ENCODE assay signal across 25 mouse cellular contexts in genomic region chr11:74664906-74665305, GRCm38 (mm10). TPM values are rescaled to one million over a fixed set of nuclear protein-coding genes. Genes with fewer than 3 reads are reported as not detected.
A peak's percentile ranks its signal among the peaks of the same experiment; 100 is the strongest.
DNase-seq lines count a peak whose midpoint lies in the region; ATAC-seq lines count a peak whose summit lies in the region.
"Had no signal": no experiment of that assay in that cellular context is flagged by ENCODE, and none has a peak within 500 bp of the region (broad histone marks: within the 10 kb centered on the region; RNA-seq: fewer than 3 reads in every experiment).

No protein-coding gene starts in this region.

- peaks cover 99% of the 10 kb centered on the region for H3K36me3 ChIP-seq in embryonic facial prominence, embryonic 14.5 days (ENCODE audit: control insufficient read depth, insufficient read depth, low read length)
- H3K36me3 ChIP-seq in embryonic facial prominence, embryonic 10.5 days (replicated peaks), result peaks cover 100% of the 10 kb centered on the region

- 93% methylated on average over 8 of the region's 8 CpGs for WGBS in embryonic facial prominence, embryonic 14.5 days
- 95% methylated on average over 8 of the region's 8 CpGs for WGBS in embryonic facial prominence, embryonic 10.5 days

- no peak overlapping the region for H3K4me3 ChIP-seq in embryonic facial prominence, embryonic 14.5 days (ENCODE audit: low read depth, low read length)
- H3K4me3 ChIP-seq in embryonic facial prominence, embryonic 10.5 days, result no peak overlapping the region
- H3K4me3 ChIP-seq: embryonic facial prominence, embryonic 12.5 days; forebrain, embryonic 13.5 days; gastrocnemius, adult 2 months; heart, embryonic 15.5 days; hindbrain, embryonic 12.5 days had no signal

- no peak for ATAC-seq in embryonic facial prominence, embryonic 14.5 days (ENCODE audit: low read depth)
- ATAC-seq in granulocyte monocyte progenitor cell, adult 5-6 weeks (replicated peaks; ENCODE audit: poor library complexity, severe bottlenecking), result 0 out of 2 replicates have a peak, but pooled peaks have one; percentile 20
- ATAC-seq in hematopoietic stem cell, adult 5-6 weeks (replicated peaks in 1 of 2; ENCODE audit: insufficient read depth in 1 of 2, low FRiP score in 2 of 2, low TSS enrichment in 1 of 2, low read depth in 1 of 2, poor library complexity in 2 of 2, severe bottlenecking in 2 of 2), result peak; percentile 35 to 37
- ATAC-seq: forebrain, embryonic 13.5 days; forebrain, postnatal 0 days; hindbrain, embryonic 16.5 days; inflammation-experienced regulatory T-cells, adult 6 months; intestine, postnatal 0 days had no signal

- DNase-seq in embryonic facial prominence, embryonic 14.5 days (ENCODE audit: low spot score), result no peak
- DNase-seq in embryonic facial prominence, embryonic 10.5 days (ENCODE audit: low spot score), result no peak
- DNase-seq in testis, postnatal 14 days (ENCODE audit: low spot score), result peak; percentile 5
- DNase-seq in right cerebral cortex, adult 18-20 months, result no peak
- DNase-seq: adrenal gland, adult 8-10 months; adrenal gland, postnatal 36 days; cerebellum, adult 11 months; cerebellum, adult 8-10 months; embryo, embryonic 11 days; forebrain, postnatal 0 days; gastrocnemius, adult 2 months; gastrocnemius, postnatal 25 days; heart, adult 18-20 months; heart, postnatal 14 days had no signal

- no peaks in the 10 kb centered on the region for H3K27me3 ChIP-seq in embryonic facial prominence, embryonic 14.5 days (replicated peaks; ENCODE audit: control insufficient read depth, insufficient read depth, low read length)
- no peaks in the 10 kb centered on the region for H3K27me3 ChIP-seq in embryonic facial prominence, embryonic 10.5 days (replicated peaks; ENCODE audit: low read depth, poor library complexity, severe bottlenecking)
- H3K27me3 ChIP-seq: embryonic facial prominence, embryonic 12.5 days; forebrain, embryonic 13.5 days; heart, embryonic 15.5 days; hindbrain, embryonic 12.5 days had no signal

- H3K27ac ChIP-seq in embryonic facial prominence, embryonic 14.5 days (replicated peaks; ENCODE audit: low read depth, low read length), result no peak overlapping the region
- H3K27ac ChIP-seq in embryonic facial prominence, embryonic 10.5 days (replicated peaks), result no peak overlapping the region
- H3K27ac ChIP-seq: embryonic facial prominence, embryonic 12.5 days; forebrain, embryonic 13.5 days; gastrocnemius, adult 2 months; heart, embryonic 15.5 days; hindbrain, embryonic 12.5 days had no signal

- no peaks in the 10 kb centered on the region for H3K4me1 ChIP-seq in embryonic facial prominence, embryonic 14.5 days (ENCODE audit: control insufficient read depth, insufficient read depth, low read length)
- no peaks in the 10 kb centered on the region for H3K4me1 ChIP-seq in embryonic facial prominence, embryonic 10.5 days
- H3K4me1 ChIP-seq: embryonic facial prominence, embryonic 12.5 days; forebrain, embryonic 13.5 days; heart, embryonic 15.5 days; hindbrain, embryonic 12.5 days had no signal

- no peaks in the 10 kb centered on the region for H3K9me3 ChIP-seq in embryonic facial prominence, embryonic 14.5 days (ENCODE audit: control insufficient read depth, low read length)
- no peaks in the 10 kb centered on the region for H3K9me3 ChIP-seq in embryonic facial prominence, embryonic 10.5 days
- H3K9me3 ChIP-seq: embryonic facial prominence, embryonic 12.5 days; forebrain, embryonic 13.5 days; heart, embryonic 15.5 days; hindbrain, embryonic 12.5 days had no signal

- H3K9ac ChIP-seq in embryonic facial prominence, embryonic 14.5 days (ENCODE audit: low read depth, low read length), result peak overlapping the region; percentile 11; the same call in 1 of the 2 replicates
- H3K9ac ChIP-seq: embryonic facial prominence, embryonic 12.5 days; forebrain, embryonic 13.5 days; forebrain, postnatal 0 days; heart, embryonic 15.5 days; hindbrain, embryonic 12.5 days had no signal

- no peak overlapping the region for H3K4me2 ChIP-seq in embryonic facial prominence, embryonic 14.5 days (ENCODE audit: low read depth, low read length)
- H3K4me2 ChIP-seq: embryonic facial prominence, embryonic 12.5 days; forebrain, embryonic 13.5 days; heart, embryonic 11.5 days; heart, embryonic 15.5 days; hindbrain, embryonic 12.5 days had no signal

RNA-seq across cellular contexts. Expression of gene Cluh, which starts 15.6 kb away (rescaled TPM):
- polyA plus RNA-seq in embryonic facial prominence, embryonic 14.5 days (2014; fragmentation: Nextera tagmentation; extraction: Ambion mirVana), result 24.4 and 25.2 TPM in 2 replicates
- polyA plus RNA-seq in embryonic facial prominence, embryonic 10.5 days (2016; fragmentation: Nextera tagmentation; extraction: Ambion mirVana), result 29.0 and 32.3 TPM in 2 replicates
- total RNA-seq in granulocyte monocyte progenitor cell, adult 5-6 weeks (2014; fragmentation: Nextera tagmentation), result 63.8 and 74.4 TPM in 2 replicates
- 32.1 and 35.3 TPM in 2 replicates for total RNA-seq in granulocyte monocyte progenitor cell, adult 5-6 weeks (2017)
- 27.5 and 30.9 TPM in 2 replicates for total RNA-seq in hematopoietic stem cell, adult 5-6 weeks (2017)

RNA-seq across cellular contexts. Expression of gene Ccdc92b, which starts 45.5 kb away (rescaled TPM):
- 0.54 and 0.62 TPM in 2 replicates for polyA plus RNA-seq in embryonic facial prominence, embryonic 14.5 days (2014; fragmentation: Nextera tagmentation; extraction: Ambion mirVana)
- polyA plus RNA-seq in embryonic facial prominence, embryonic 10.5 days (2016; fragmentation: Nextera tagmentation; extraction: Ambion mirVana), result 0.52 and 0.69 TPM in 2 replicates
- total RNA-seq in granulocyte monocyte progenitor cell, adult 5-6 weeks (2014; fragmentation: Nextera tagmentation), result not detected in 2 replicates
- not detected in 2 replicates for total RNA-seq in granulocyte monocyte progenitor cell, adult 5-6 weeks (2017)
- total RNA-seq in hematopoietic stem cell, adult 5-6 weeks (2017), result 0.05 TPM in 1 of 2 replicates, not detected in the other
- total RNA-seq: common myeloid progenitor, adult 5-6 weeks had no signal
- polyA plus RNA-seq: inflammation-experienced regulatory T-cells, adult 6 months had no signal

RNA-seq across cellular contexts. Expression of gene Rap1gap2, which starts 54.2 kb away (rescaled TPM):
- 3.4 and 3.6 TPM in 2 replicates for polyA plus RNA-seq in embryonic facial prominence, embryonic 14.5 days (2014; fragmentation: Nextera tagmentation; extraction: Ambion mirVana)
- polyA plus RNA-seq in embryonic facial prominence, embryonic 10.5 days (2016; fragmentation: Nextera tagmentation; extraction: Ambion mirVana), result 1.2 and 1.9 TPM in 2 replicates
- total RNA-seq in granulocyte monocyte progenitor cell, adult 5-6 weeks (2014; fragmentation: Nextera tagmentation), result 1.1 and 3.2 TPM in 2 replicates
- total RNA-seq in granulocyte monocyte progenitor cell, adult 5-6 weeks (2017), result 0.78 and 0.82 TPM in 2 replicates
- total RNA-seq in hematopoietic stem cell, adult 5-6 weeks (2017), result 2.1 and 3.5 TPM in 2 replicates

RNA-seq across cellular contexts. Expression of gene Pafah1b1, which starts 59.6 kb away (rescaled TPM):
- polyA plus RNA-seq in embryonic facial prominence, embryonic 14.5 days (2014; fragmentation: Nextera tagmentation; extraction: Ambion mirVana), result 67.6 and 68.3 TPM in 2 replicates
- 48.2 and 52.3 TPM in 2 replicates for polyA plus RNA-seq in embryonic facial prominence, embryonic 10.5 days (2016; fragmentation: Nextera tagmentation; extraction: Ambion mirVana)
- 35.1 and 40.4 TPM in 2 replicates for total RNA-seq in granulocyte monocyte progenitor cell, adult 5-6 weeks (2014; fragmentation: Nextera tagmentation)
- 54.1 and 77.2 TPM in 2 replicates for total RNA-seq in granulocyte monocyte progenitor cell, adult 5-6 weeks (2017)
- total RNA-seq in hematopoietic stem cell, adult 5-6 weeks (2017), result 89.2 and 102 TPM in 2 replicates
